Mouse (Mus musculus) lung, adult 18-20 months (tissue): ENCODE data around the gene Cc2d2a.

Experiments used
- DNase-seq, 2 experiments: peaks; one replicate each; pipeline ENCODE4 v3.0.0; 2022; ENCODE audit warnings: mixed read lengths in 2 of 2

Cc2d2a gene

GRCm38 (mm10) chr5:43661997-43662961 is at the start of gene Cc2d2a:
Gene Cc2d2a (plus strand): TSS chr5:43662346.
- DNase-seq = peak; percentile 22 to 23

- no peak for DNase-seq
These were observed 40.4 kb upstream of the Cc2d2a start for GRCm38 (mm10) chr5:43621575-43622299.

GRCm38 (mm10) chr5:43625407-43625806 is 36.7 kb upstream of the Cc2d2a start:
- no peak for DNase-seq

- no peak for DNase-seq
These were observed 28.0 kb upstream of the Cc2d2a start for GRCm38 (mm10) chr5:43634071-43634601.

- no peak for DNase-seq
These were observed 27.5 kb upstream of the Cc2d2a start for GRCm38 (mm10) chr5:43634602-43635081.

- DNase-seq = no peak
These were observed 17.1 kb upstream of the Cc2d2a start for GRCm38 (mm10) chr5:43645020-43645419.

- DNase-seq = no peak
These were observed 14.9 kb upstream of the Cc2d2a start for GRCm38 (mm10) chr5:43647098-43647774.

GRCm38 (mm10) chr5:43661498-43661897 is 648 bp upstream of the Cc2d2a start:
- no peak for DNase-seq

GRCm38 (mm10) chr5:43663531-43663930 is 1.4 kb downstream of the Cc2d2a start:
- no peak for DNase-seq

GRCm38 (mm10) chr5:43665144-43665543 is 3.0 kb downstream of the Cc2d2a start:
- peak; percentile 26 to 48 for DNase-seq

- DNase-seq = no peak
These were observed 7.0 kb downstream of the Cc2d2a start for GRCm38 (mm10) chr5:43669118-43669645.

GRCm38 (mm10) chr5:43672177-43672911 is 10.2 kb downstream of the Cc2d2a start:
- DNase-seq = peak; percentile 73 to 78

- no peak for DNase-seq
These were observed 10.9 kb downstream of the Cc2d2a start for GRCm38 (mm10) chr5:43673083-43673482.

GRCm38 (mm10) chr5:43685466-43685865 is 23.3 kb downstream of the Cc2d2a start:
- no peak for DNase-seq

GRCm38 (mm10) chr5:43692489-43692888 is 30.3 kb downstream of the Cc2d2a start:
- no peak for DNase-seq

GRCm38 (mm10) chr5:43697133-43697532 is 35.0 kb downstream of the Cc2d2a start:
- no peak for DNase-seq

- DNase-seq = no peak
These were observed 37.1 kb downstream of the Cc2d2a start for GRCm38 (mm10) chr5:43699240-43699639.

- no peak for DNase-seq
These were observed 59.6 kb downstream of the Cc2d2a start for GRCm38 (mm10) chr5:43721538-43722451.

GRCm38 (mm10) chr5:43722452-43722783 is 60.3 kb downstream of the Cc2d2a start:
- no peak for DNase-seq

GRCm38 (mm10) chr5:43723830-43724229 is 61.7 kb downstream of the Cc2d2a start:
- no peak for DNase-seq
